Mouse (Mus musculus) spleen, adult 18-20 months (tissue): ENCODE data around the gene Dock8.
A peak's percentile ranks its signal among the peaks of the same experiment; 100 is the strongest.

Experiments
- DNase-seq, 2 experiments: peaks; one replicate each; pipeline ENCODE4 v3.0.0; 2022; ENCODE audit warnings: mixed read lengths in 2 of 2

The Dock8 gene

DNA sequence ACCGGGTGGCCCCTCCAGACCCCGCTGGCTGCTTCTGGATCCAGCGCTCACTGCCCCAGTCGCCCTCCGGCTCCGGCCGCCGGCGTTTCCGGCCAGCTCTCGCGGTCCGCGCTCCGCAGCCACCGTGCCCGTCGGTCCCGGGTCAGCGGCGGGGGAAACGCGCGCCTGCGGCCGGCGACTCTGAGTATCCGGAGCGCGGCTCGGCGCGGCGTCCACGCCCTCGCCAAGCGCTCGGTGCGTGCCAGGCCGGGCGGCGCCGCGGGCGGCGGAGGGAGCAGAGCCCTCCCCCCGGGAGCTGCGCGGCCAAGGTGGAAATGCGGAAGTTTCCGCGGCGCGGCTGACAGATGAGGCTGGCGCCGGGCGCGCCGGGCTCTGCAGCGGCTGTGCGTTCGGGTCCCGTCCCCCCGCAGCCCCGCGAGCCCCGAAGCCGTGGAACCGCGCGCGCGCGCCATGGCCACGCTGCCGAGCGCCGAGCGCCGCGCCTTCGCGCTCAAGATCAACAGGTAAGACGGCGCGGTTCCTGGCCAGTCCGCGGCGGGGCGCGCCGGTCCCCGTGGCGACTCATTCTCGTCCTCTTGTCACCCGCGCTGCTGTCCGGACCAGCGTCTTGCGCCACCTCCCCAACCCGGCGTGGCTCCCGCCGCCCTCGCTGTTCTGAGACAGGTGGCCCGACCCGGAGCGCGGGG lies at the start of gene Dock8:
Gene Dock8, plus strand, starts transcription at position 334 of the 686 bp plus-strand sequence.
- DNase-seq: peak; percentile 66 to 78

DNA sequence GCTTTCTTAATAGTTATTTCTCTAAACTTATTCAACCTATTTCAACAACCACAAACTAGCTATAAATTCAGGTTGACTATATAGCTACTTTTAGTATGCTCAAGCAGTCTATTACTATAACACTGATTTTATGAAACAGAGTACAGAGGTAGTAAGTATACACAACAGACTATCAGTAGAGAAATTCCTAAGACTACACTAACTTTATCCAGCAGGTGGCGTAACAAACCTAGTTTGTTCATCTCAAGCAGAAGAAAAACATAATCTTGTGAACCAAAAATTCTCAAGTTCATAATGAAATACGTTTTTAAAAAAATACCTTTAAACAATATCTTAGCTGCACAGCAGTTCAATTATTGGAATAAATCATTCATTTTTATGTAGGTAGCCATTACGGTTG lies 40.8 kb upstream of the Dock8 start:
- DNase-seq: no peak

DNA sequence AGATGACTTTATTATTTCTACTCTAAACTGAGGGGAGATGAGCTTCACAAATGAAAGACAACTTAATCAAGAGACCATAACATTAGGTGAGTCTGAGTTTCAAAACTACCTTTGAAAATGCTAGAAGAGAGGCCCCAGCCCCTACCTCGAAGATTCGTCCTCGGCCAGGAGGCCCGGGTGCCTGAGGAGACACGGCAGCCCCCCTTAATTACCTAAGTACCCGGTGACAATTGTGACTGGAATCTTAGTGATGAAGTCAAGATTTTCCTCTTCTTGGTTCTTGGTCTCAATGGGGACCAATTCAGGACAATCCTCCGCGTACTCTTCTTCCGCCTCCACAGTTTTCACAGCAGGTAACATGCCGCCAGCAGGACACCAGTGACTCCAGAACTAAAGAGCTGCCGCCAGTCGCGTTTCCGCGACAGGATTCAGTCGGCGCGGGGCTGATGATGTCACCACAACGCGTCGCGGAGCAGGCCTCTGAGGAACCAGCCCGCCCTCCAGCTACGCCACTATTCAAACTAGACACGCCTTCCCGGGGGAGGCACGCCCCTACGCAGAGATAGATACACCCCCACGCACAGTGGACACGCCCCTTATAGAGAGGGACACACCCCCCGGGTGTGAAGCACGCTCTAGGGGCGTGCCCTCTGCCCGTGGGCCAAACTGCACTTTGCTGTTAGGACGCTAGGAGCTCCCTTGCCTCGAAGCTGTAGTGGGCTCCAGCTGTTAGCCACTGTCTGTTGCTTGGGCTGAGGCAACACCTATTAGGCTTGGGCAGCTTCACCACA lies 38.0 kb upstream of the Dock8 start, which contains the start of gene Cbwd1:
Gene Cbwd1, minus strand, starts transcription at position 439 of the 791 bp plus-strand sequence.
- peak; percentile 96 for DNase-seq

- no peak for DNase-seq
Measured at GRCm38 (mm10) chr19:24966203-24966602, 33.1 kb upstream of the Dock8 start.

- DNase-seq: no peak
Measured at GRCm38 (mm10) chr19:24966941-24967340, 32.4 kb upstream of the Dock8 start.

- no peak for DNase-seq
Measured at GRCm38 (mm10) chr19:24971307-24971706, 28.0 kb upstream of the Dock8 start.

DNA sequence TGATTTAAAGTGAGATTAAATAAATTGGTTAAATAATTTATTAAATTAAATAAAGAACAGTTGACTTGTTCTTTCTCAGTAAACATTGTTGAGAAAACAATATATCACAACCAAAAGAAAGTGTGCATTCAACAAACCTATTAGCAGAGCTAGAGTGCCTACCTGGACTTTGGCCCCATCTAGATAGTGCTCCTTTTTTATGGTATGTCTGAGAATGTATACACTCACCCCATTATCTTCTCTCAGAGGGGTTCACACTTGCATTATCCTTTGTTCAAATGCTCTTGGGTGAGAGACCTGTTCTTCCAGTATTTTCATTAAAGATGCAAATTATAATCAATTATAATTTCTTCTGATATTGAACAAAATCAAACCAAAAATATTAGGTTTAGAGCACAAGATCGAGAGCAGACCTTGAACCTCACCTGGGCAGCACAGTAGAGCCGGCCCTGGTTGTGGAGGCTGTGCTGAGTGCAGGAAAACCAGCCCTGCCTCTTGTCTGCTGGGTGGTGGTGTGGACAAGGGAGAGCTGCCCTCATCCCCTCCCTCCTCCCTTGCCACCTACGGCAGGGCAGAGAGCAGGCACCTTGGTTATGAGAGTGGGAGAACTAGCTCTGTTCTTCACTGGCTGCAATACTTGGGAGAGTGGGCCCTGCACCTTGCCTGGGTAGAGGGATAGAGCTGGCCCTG lies 26.5 kb upstream of the Dock8 start:
- no peak for DNase-seq

GRCm38 (mm10) chr19:24977991-24978390 lies 21.3 kb upstream of the Dock8 start:
- no peak for DNase-seq

GRCm38 (mm10) chr19:24978852-24979842 lies 20.2 kb upstream of the Dock8 start:
- DNase-seq: no peak

DNA sequence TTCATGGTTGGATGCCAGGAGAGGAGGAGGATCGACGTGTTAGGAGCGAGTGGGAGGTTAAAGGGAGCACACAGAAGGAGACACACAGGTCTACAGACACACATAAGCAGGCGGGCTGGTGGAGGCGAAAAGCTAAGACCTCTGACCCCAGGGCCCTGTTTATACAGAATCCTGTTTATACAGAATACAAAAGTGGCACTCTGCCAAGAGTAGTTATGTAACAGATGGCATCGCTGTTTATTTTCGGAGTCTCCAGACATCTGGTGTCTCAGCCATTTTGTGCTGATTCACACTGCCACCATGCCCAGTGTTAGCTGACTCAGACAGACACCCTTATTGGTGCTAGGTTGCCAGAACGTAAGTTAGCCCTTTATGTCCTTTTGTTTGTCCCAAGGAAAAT lies 18.0 kb upstream of the Dock8 start:
- no peak for DNase-seq

- DNase-seq: no peak
Measured at GRCm38 (mm10) chr19:24983050-24983449, 16.3 kb upstream of the Dock8 start.

DNA sequence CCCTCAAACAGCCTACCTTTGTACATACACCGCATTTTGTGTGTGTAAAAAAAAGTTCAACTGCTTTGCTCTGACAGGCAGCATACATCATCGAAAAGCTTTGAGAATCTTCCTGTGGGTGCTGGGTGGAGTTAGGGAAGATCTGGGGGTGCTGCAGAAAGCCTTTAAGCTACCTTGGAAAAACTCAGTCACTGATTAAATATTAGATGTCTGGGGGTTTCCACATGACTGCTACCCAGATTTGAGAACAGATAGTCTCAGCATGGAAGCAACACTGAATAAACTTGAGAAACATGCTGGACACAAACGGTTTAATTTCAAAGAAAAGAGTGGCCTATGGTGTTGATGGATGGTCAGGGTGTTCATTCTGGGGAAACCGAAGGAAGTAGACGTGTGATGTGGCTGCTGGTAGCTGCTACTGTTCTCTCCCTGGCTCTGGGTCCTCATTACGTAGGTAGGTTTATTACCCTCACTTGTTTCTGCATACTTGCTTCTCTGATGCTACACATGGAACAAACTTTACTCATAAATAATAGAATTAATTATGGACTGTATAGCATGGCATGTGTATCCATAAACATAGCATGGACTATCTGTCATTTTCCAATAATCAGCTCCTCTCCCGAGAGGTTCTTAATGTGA lies 15.4 kb upstream of the Dock8 start:
- DNase-seq: no peak

GRCm38 (mm10) chr19:24985045-24985444 lies 14.3 kb upstream of the Dock8 start:
- no peak for DNase-seq

DNA sequence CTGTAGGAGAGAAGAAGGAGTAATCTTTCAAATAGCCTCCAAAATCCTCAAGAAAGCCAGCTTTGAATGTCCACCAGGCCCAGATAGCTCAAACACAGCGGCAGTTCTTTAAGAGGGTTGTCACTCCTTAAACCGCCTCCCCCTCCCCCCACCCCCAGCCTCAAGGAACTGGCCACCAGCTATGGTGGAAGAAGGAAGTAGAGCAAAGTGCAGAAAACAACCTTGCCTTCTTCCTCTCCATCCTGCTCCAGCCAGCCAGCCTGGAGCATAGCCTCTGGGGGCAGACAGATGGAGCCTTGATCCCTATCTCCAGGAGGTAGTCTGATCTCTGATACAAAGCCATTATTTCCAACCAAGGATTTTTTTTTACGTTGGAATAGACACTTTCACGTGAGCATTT lies 12.0 kb upstream of the Dock8 start:
- no peak for DNase-seq

- DNase-seq: no peak
Measured at GRCm38 (mm10) chr19:24988831-24989230, 10.5 kb upstream of the Dock8 start.

GRCm38 (mm10) chr19:24990138-24990822 lies 9.1 kb upstream of the Dock8 start:
- no peak for DNase-seq

DNA sequence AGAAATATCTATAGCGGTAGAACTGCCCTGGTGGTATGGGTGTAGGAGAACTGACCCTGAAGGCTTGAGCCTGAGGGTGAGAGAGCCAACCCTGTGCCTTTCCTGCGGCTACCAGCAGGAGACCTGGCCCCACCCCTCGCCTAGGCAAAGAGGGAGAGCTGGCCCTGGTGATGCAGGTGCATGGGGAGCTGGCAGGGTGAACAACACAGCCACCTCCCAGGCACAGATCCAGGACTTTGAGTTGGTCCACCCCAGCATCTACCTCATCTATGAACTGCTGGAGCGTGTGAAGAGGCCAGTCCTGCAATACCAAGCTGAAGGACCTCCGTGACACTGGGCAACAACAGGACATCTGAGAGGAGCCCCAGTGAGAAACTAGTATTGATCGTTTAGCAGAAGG lies 5.8 kb upstream of the Dock8 start:
- DNase-seq: no peak

DNA sequence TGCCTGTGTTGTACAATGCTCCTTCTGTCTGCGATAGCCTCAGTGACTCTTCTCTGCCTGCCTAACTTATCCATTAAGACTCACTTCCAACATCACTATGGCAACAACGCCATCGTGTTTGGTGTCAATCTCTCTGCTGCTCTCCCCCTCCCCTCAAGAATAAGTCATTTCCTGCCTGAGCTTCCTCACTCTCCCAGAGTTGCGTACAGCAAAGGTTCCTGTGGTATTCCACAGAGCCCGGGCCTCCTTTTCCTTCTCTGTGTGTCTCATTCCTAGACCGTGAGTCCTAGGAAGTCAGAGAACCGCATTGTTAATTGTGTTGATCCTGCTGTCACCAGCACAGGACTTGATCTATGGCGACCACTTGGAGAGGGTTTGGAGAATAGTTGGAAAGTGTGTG lies 4.4 kb upstream of the Dock8 start:
- DNase-seq: no peak

- DNase-seq: no peak
Measured at GRCm38 (mm10) chr19:24996815-24997704, 2.3 kb upstream of the Dock8 start.

- DNase-seq: no peak
Measured at GRCm38 (mm10) chr19:24998561-24998960, 773 bp upstream of the Dock8 start.
